Mouse (Mus musculus) right cerebral cortex, adult 2 months (tissue): ENCODE measurements around the gene Mrpl42.

Source experiments
- DNase-seq, 2 experiments: peaks; one replicate each; pipeline ENCODE4 v3.0.0; 2021 to 2022; ENCODE audit warnings: low spot score in 2 of 2

Mrpl42 gene

GRCm38 (mm10) chr10:95458050-95458806, 43.5 kb downstream of the Mrpl42 start:
- no peak for DNase-seq

- no peak for DNase-seq
Measured at GRCm38 (mm10) chr10:95457367-95458049, 44.2 kb downstream of the Mrpl42 start.

- no peak for DNase-seq
Measured at GRCm38 (mm10) chr10:95456103-95456502, 45.6 kb downstream of the Mrpl42 start.

GRCm38 (mm10) chr10:95453282-95453681, 48.5 kb downstream of the Mrpl42 start:
- no peak for DNase-seq

- no peak for DNase-seq
Measured at GRCm38 (mm10) chr10:95449033-95449432, 52.7 kb downstream of the Mrpl42 start.

- DNase-seq, result no peak
Measured at GRCm38 (mm10) chr10:95447954-95448353, 53.8 kb downstream of the Mrpl42 start.

- no peak for DNase-seq
Measured at GRCm38 (mm10) chr10:95445104-95446056, 56.4 kb downstream of the Mrpl42 start.

- no peak for DNase-seq
Measured at GRCm38 (mm10) chr10:95442334-95442733, 59.4 kb downstream of the Mrpl42 start.

- DNase-seq, result no peak
Measured at GRCm38 (mm10) chr10:95440566-95440965, 61.2 kb downstream of the Mrpl42 start.

- no peak for DNase-seq
Measured at GRCm38 (mm10) chr10:95439718-95440339, 61.9 kb downstream of the Mrpl42 start.

- no peak for DNase-seq
Measured at GRCm38 (mm10) chr10:95438941-95439340, 62.8 kb downstream of the Mrpl42 start.
